Mouse (Mus musculus): Measurements from ENCODE around the gene Gk. TPM values are rescaled to one million over a fixed set of nuclear protein-coding genes. Genes with fewer than 3 reads are reported as not detected.

Gk gene
- polyA plus RNA-seq, 1 experiment from 2014 or later = 52.6 TPM

- H3K36me3 ChIP-seq (ENCODE audit: insufficient read depth, low read length) = no peaks in the 10 kb centered on the region
- H3K9ac ChIP-seq (replicated peaks; ENCODE audit: low read length) = no peak overlapping the region
- no peak for ATAC-seq (ENCODE audit: low FRiP score, low TSS enrichment)
- no peak overlapping the region for H3K27ac ChIP-seq (ENCODE audit: low read length)
- WGBS = 58% methylated on average over 3 of the region's 3 CpGs
- H3K4me3 ChIP-seq (ENCODE audit: low read length) = no peak overlapping the region
- H3K4me1 ChIP-seq (ENCODE audit: insufficient read depth, low read length) = no peaks in the 10 kb centered on the region
- H3K9me3 ChIP-seq (ENCODE audit: low read length) = no peaks in the 10 kb centered on the region
- no peak overlapping the region for H3K4me2 ChIP-seq (replicated peaks; ENCODE audit: low read depth, low read length)
- H3K27me3 ChIP-seq (ENCODE audit: insufficient read depth, low read length) = no peaks in the 10 kb centered on the region
Measured at GRCm38 (mm10) chrX:85756005-85756404, 20.6 kb downstream of the Gk start.

GRCm38 (mm10) chrX:85743837-85744236 is 32.8 kb downstream of the Gk start:
- no peak overlapping the region for H3K27ac ChIP-seq (ENCODE audit: low read length)
- no peaks in the 10 kb centered on the region for H3K4me1 ChIP-seq (ENCODE audit: insufficient read depth, low read length)
- no peak for ATAC-seq (ENCODE audit: low FRiP score, low TSS enrichment)
- H3K4me3 ChIP-seq (ENCODE audit: low read length) = no peak overlapping the region
- H3K27me3 ChIP-seq (ENCODE audit: insufficient read depth, low read length) = no peaks in the 10 kb centered on the region; the same call in 1 of the 2 replicates
- no peaks in the 10 kb centered on the region for H3K9me3 ChIP-seq (ENCODE audit: low read length)
- H3K4me2 ChIP-seq (replicated peaks; ENCODE audit: low read depth, low read length) = no peak overlapping the region
- WGBS = 79% methylated on average over 3 of the region's 3 CpGs
- H3K9ac ChIP-seq (replicated peaks; ENCODE audit: low read length) = no peak overlapping the region
- no peaks in the 10 kb centered on the region for H3K36me3 ChIP-seq (ENCODE audit: insufficient read depth, low read length)

- no peak overlapping the region for H3K4me3 ChIP-seq (ENCODE audit: low read length)
- ATAC-seq (ENCODE audit: low FRiP score, low TSS enrichment) = no peak
- H3K27ac ChIP-seq (ENCODE audit: low read length) = no peak overlapping the region
- H3K4me1 ChIP-seq (ENCODE audit: insufficient read depth, low read length) = no peaks in the 10 kb centered on the region
- WGBS = 87% methylated on average over 5 of the region's 5 CpGs
- H3K4me2 ChIP-seq (replicated peaks; ENCODE audit: low read depth, low read length) = no peak overlapping the region
- no peaks in the 10 kb centered on the region for H3K27me3 ChIP-seq (ENCODE audit: insufficient read depth, low read length)
- H3K36me3 ChIP-seq (ENCODE audit: insufficient read depth, low read length) = no peaks in the 10 kb centered on the region
- no peak overlapping the region for H3K9ac ChIP-seq (replicated peaks; ENCODE audit: low read length)
- no peaks in the 10 kb centered on the region for H3K9me3 ChIP-seq (ENCODE audit: low read length)
Measured at GRCm38 (mm10) chrX:85733228-85733627, 43.4 kb downstream of the Gk start.

- H3K9ac ChIP-seq (replicated peaks; ENCODE audit: low read length) = no peak overlapping the region
- WGBS = 86% methylated on average over 9 of the region's 9 CpGs
- H3K27me3 ChIP-seq (ENCODE audit: insufficient read depth, low read length) = no peaks in the 10 kb centered on the region
- H3K9me3 ChIP-seq (ENCODE audit: low read length) = no peaks in the 10 kb centered on the region
- H3K36me3 ChIP-seq (ENCODE audit: insufficient read depth, low read length) = no peaks in the 10 kb centered on the region
- no peak for ATAC-seq (ENCODE audit: low FRiP score, low TSS enrichment)
- H3K27ac ChIP-seq (ENCODE audit: low read length) = no peak overlapping the region
- no peak overlapping the region for H3K4me3 ChIP-seq (ENCODE audit: low read length)
- no peaks in the 10 kb centered on the region for H3K4me1 ChIP-seq (ENCODE audit: insufficient read depth, low read length)
- H3K4me2 ChIP-seq (replicated peaks; ENCODE audit: low read depth, low read length) = no peak overlapping the region
Measured at GRCm38 (mm10) chrX:85731133-85731938, 45.3 kb downstream of the Gk start.

- H3K9me3 ChIP-seq (ENCODE audit: low read length) = no peaks in the 10 kb centered on the region
- ATAC-seq (ENCODE audit: low FRiP score, low TSS enrichment) = no peak
Measured at GRCm38 (mm10) chrX:85721226-85721625, 55.4 kb downstream of the Gk start.

GRCm38 (mm10) chrX:85710399-85710798 is 66.2 kb downstream of the Gk start:
- no peak overlapping the region for H3K4me3 ChIP-seq (ENCODE audit: low read length)
- H3K9me3 ChIP-seq (ENCODE audit: low read length) = no peaks in the 10 kb centered on the region
- no peaks in the 10 kb centered on the region for H3K36me3 ChIP-seq (ENCODE audit: insufficient read depth, low read length)
- WGBS = 76% methylated on average over 3 of the region's 3 CpGs
- no peak overlapping the region for H3K9ac ChIP-seq (replicated peaks; ENCODE audit: low read length)
- no peaks in the 10 kb centered on the region; the same call in 1 of the 2 replicates for H3K27me3 ChIP-seq (ENCODE audit: insufficient read depth, low read length)
- H3K27ac ChIP-seq (ENCODE audit: low read length) = no peak overlapping the region
- H3K4me2 ChIP-seq (replicated peaks; ENCODE audit: low read depth, low read length) = no peak overlapping the region
- ATAC-seq (ENCODE audit: low FRiP score, low TSS enrichment) = no peak
- H3K4me1 ChIP-seq (ENCODE audit: insufficient read depth, low read length) = no peaks in the 10 kb centered on the region

More at GRCm38 (mm10) chrX:85721226-85721625, 55.4 kb downstream of the Gk start:
- Histone ChIP-seq H3K4me1 (ENCODE audit: insufficient read depth, low read length) (no peaks in the 10 kb centered on the region), H3K36me3 (ENCODE audit: insufficient read depth, low read length) (no peaks in the 10 kb centered on the region), H3K4me2 (replicated peaks; ENCODE audit: low read depth, low read length) (no peak overlapping the region), H3K27ac (ENCODE audit: low read length) (no peak overlapping the region), H3K9ac (replicated peaks; ENCODE audit: low read length) (no peak overlapping the region), H3K4me3 (ENCODE audit: low read length) (no peak overlapping the region), H3K27me3 (ENCODE audit: insufficient read depth, low read length) (0 out of 2 replicates have a peak, but pooled peaks cover 4% of the 10 kb centered on the region)

- Histone ChIP-seq H3K36me3 (ENCODE audit: insufficient read depth, low read length) (no peaks in the 10 kb centered on the region), H3K27me3 (ENCODE audit: insufficient read depth, low read length) (no peaks in the 10 kb centered on the region), H3K9ac (replicated peaks; ENCODE audit: low read length) (no peak overlapping the region), H3K4me1 (ENCODE audit: insufficient read depth, low read length) (no peaks in the 10 kb centered on the region), H3K9me3 (ENCODE audit: low read length) (no peaks in the 10 kb centered on the region), H3K4me2 (replicated peaks; ENCODE audit: low read depth, low read length) (no peak overlapping the region), H3K27ac (ENCODE audit: low read length) (no peak overlapping the region), H3K4me3 (ENCODE audit: low read length) (no peak overlapping the region)
- 90% methylated on average over 3 of the region's 3 CpGs for WGBS
- no peak for ATAC-seq (ENCODE audit: low FRiP score, low TSS enrichment)
Measured at GRCm38 (mm10) chrX:85705715-85706114, 70.9 kb downstream of the Gk start.

- WGBS = 65% methylated on average over 2 of the region's 2 CpGs
- H3K9me3 ChIP-seq (ENCODE audit: low read length) = no peaks in the 10 kb centered on the region
- H3K27ac ChIP-seq (ENCODE audit: low read length) = no peak overlapping the region
- no peak overlapping the region for H3K4me3 ChIP-seq (ENCODE audit: low read length)
- H3K9ac ChIP-seq (replicated peaks; ENCODE audit: low read length) = no peak overlapping the region
- no peaks in the 10 kb centered on the region for H3K4me1 ChIP-seq (ENCODE audit: insufficient read depth, low read length)
- no peak for ATAC-seq (ENCODE audit: low FRiP score, low TSS enrichment)
- H3K27me3 ChIP-seq (ENCODE audit: insufficient read depth, low read length) = no peaks in the 10 kb centered on the region
- H3K36me3 ChIP-seq (ENCODE audit: insufficient read depth, low read length) = no peaks in the 10 kb centered on the region
- no peak overlapping the region for H3K4me2 ChIP-seq (replicated peaks; ENCODE audit: low read depth, low read length)
Measured at GRCm38 (mm10) chrX:85683723-85684122, 92.9 kb downstream of the Gk start.

- no peak overlapping the region for H3K4me2 ChIP-seq (replicated peaks; ENCODE audit: low read depth, low read length)
- no peak overlapping the region for H3K27ac ChIP-seq (ENCODE audit: low read length)
- WGBS = 71% methylated on average over 1 of the region's 1 CpGs
- no peak overlapping the region for H3K4me3 ChIP-seq (ENCODE audit: low read length)
- no peaks in the 10 kb centered on the region for H3K9me3 ChIP-seq (ENCODE audit: low read length)
- H3K36me3 ChIP-seq (ENCODE audit: insufficient read depth, low read length) = no peaks in the 10 kb centered on the region
- H3K4me1 ChIP-seq (ENCODE audit: insufficient read depth, low read length) = no peaks in the 10 kb centered on the region
- ATAC-seq (ENCODE audit: low FRiP score, low TSS enrichment) = no peak
- H3K9ac ChIP-seq (replicated peaks; ENCODE audit: low read length) = no peak overlapping the region
- H3K27me3 ChIP-seq (ENCODE audit: insufficient read depth, low read length) = no peaks in the 10 kb centered on the region
Measured at GRCm38 (mm10) chrX:85682125-85682524, 94.5 kb downstream of the Gk start.

GRCm38 (mm10) chrX:85676808-85677207 is 99.8 kb downstream of the Gk start:
- Histone ChIP-seq H3K36me3 (ENCODE audit: insufficient read depth, low read length) (no peaks in the 10 kb centered on the region), H3K9me3 (ENCODE audit: low read length) (no peaks in the 10 kb centered on the region), H3K27ac (ENCODE audit: low read length) (no peak overlapping the region), H3K9ac (replicated peaks; ENCODE audit: low read length) (no peak overlapping the region), H3K4me2 (replicated peaks; ENCODE audit: low read depth, low read length) (no peak overlapping the region), H3K27me3 (ENCODE audit: insufficient read depth, low read length) (no peaks in the 10 kb centered on the region), H3K4me3 (ENCODE audit: low read length) (no peak overlapping the region), H3K4me1 (ENCODE audit: insufficient read depth, low read length) (no peaks in the 10 kb centered on the region)
- WGBS = 21% methylated on average over 7 of the region's 7 CpGs
- 0 out of 2 replicates have a peak, but pooled peaks have one; percentile 31 for ATAC-seq (ENCODE audit: low FRiP score, low TSS enrichment)
